Mouse (Mus musculus): Measurements from ENCODE around the gene L2hgdh.

- no peak for TF ChIP-seq CTCF (IDR thresholded peaks at IDR 0.05)
- TF ChIP-seq EP300 (IDR thresholded peaks at IDR 0.05), result no peak
Measured at GRCm38 (mm10) chr12:69674576-69675537, 49.8 kb downstream of the L2hgdh start.

All from lung, postnatal 0 days (tissue).